Mouse (Mus musculus) urinary bladder, postnatal 10 days (tissue): ENCODE results near the gene Tcf12.

ENCODE experiments used
- DNase-seq: peaks from one replicate; pipeline ENCODE4 v3.0.0; 2022; ENCODE audit warnings: low spot score

The Tcf12 gene

DNA sequence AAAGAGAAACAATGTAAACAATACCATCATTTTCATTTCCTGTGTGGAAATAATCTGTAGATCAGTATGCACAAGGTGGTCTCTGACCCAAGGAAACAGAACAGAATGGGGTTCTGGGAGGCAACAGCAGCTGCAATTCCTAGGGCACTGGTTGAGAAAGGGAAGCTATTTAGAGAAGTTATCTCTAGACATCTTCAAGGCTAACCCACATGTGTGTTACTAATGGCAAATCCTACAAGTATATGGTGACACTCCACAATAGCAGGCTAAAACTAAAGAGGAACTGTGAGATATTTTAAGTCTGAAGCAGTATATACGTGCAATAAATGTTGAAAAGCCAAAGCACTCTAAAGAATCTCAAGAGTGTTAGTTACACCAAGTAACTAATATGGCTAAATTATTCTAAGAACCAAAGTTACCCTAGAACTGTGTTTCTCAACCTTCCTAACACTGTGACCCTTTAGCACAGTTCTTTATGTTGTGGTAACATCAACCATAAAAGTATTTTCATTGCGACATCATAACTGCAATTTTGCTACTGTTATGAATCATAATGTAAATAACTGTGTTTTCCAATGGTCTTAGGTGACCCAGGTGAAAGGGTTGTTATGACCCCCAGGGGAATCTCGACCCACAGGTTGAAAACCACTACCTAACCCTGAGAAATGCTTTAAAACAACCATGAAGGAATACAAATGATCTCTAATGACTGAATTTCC, 22.6 kb downstream of the Tcf12 start:
- no peak for DNase-seq

DNA sequence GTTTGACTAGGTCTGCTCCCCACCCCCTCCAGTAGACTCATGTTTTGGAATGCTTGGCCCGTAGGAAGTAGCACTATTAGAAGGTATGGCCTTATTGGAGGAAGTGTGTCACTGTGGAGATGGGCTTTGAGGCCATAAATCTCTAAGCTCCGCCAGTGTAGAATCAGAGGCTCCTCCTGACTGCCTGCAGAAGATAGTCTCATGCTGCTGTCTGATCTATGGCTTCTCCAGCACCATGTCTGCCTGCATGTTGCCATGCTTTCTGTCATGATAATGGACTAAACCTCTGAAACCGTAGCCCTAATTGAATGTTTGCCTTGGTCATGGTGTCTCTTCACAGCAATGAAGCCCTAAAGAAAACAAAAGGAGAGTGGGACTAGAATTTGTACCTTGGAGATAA, 26.7 kb downstream of the Tcf12 start:
- DNase-seq = no peak

DNA sequence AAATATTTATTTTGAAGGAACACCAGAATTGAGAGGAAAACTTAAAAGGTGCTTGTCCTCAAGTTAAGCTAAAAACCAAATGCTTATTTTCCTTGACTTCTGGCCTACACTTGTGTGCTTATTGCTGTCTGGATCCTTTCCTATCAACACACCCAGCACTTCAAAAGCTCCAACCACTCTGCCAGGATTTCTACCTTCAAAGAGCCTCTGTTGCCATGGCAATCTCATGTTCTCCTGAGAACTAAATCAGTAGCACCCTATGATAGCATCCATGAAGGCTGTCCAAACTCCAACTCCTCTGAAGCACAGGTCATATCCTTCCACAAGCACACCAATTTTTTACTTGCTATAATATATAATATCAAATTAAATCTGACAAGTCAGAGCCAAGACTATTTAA, 27.5 kb downstream of the Tcf12 start:
- DNase-seq = no peak

DNA sequence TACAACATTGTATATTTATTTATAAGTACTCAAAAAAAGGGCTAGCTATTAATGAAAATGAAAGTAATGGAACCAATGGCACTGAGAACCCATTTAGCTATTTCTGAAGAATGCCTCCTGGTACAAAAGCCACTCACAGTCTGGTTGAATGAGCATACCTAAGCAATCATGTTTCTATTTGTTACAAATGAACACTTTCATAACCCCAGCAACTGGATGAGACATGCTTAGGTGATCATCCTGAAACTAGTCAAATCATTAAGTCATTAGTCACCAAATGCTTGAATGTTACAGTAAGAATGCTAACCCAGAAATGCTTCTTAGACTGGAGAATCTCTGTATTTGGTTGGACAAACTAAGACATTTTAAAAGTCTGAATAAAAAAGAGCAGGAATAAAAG, 35.5 kb downstream of the Tcf12 start:
- no peak for DNase-seq

DNA sequence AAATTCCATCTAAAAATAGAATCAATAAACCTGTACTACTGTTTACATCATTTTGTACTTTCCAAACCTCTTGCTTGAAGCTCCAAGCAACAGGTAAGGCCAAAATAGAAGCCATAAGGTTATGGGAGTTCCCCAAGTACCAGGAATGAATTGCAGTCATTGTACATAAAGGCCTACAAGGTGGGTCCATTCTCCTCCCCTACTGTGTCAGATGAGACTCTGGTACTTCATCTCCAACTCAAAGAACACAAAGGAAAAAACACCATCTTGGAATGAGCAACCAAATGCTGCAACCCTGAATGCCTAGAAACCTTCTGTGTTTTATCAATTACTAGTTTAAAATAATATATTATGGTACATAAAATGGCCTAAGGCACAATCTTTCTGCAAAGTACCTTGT, 45.5 kb downstream of the Tcf12 start:
- no peak for DNase-seq

DNA sequence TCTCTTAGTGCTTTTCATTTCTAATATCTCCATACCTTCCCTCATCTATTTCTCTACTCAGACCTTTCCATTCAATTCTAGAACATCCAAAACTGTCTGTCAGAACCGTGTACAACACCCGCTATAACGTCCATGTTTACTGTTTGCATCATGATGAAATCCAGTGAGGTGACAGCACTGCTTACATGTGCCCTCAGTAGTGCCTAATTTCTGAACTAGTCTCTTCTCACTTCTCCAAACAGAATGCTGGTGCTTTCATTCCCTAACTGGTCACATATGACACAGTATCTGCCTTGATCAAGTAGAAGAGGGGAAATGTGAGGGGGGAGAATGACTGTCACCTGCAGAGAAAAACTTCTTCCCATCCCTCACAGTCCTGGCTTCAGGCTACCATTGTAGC, 58.5 kb downstream of the Tcf12 start:
- DNase-seq = no peak

DNA sequence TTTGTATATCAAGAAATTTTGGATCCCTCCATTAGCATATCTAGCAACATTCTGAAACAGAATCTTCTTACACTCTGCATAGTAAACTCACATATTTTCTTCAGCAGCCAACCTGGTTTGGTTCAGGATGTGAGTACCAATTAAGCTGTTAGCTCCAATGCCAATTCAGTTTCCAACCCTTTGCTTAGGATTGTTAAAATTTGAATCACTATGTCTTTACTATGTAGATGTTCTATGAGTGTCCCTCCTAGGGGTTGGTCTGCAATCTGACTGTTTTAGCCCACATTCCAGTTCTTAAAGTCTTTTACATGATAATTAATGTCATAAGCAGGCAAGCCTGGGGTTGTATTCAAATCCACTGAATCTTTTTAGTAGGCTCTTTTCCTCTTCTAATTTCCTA, 71.5 kb downstream of the Tcf12 start:
- DNase-seq = no peak

DNA sequence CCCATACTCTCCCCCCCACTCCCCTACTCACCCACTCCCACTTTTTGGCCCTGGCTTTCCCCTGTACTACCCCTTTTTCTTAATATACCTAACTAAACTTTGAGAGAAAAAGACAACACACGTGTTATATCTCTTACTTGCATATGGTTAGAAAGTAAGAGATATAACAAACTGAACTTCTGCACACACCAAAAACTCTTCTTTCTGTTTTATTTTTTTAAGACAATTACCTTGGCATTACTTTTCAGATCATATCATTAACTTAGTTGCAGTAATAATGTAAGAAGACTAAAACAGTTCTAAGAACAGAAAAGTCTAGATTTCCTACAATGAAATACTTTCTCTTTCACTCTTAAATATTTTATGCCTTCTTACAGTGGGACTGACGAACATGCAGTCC, 72.3 kb downstream of the Tcf12 start:
- no peak for DNase-seq

DNA sequence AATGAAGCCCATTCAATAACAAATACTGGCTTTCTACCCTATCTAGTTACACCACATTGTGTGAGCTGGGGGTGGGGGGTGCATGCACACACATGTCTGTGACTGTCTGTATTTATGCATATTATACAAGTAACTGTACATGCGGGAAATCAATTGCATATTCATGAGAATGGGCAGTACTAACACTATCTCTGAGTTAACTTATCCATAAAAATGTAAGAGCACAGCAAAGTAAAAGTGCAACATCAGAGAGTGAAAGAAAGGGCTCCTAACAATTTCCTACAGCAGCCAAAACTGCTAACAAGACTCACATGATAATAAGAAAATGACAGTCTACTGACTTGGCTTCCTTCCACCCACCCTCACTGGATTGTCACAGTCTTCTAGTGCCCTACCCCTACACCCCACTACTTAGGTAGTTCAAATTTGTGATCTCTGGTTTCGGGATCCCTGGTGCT, 74.6 kb downstream of the Tcf12 start:
- no peak for DNase-seq

DNA sequence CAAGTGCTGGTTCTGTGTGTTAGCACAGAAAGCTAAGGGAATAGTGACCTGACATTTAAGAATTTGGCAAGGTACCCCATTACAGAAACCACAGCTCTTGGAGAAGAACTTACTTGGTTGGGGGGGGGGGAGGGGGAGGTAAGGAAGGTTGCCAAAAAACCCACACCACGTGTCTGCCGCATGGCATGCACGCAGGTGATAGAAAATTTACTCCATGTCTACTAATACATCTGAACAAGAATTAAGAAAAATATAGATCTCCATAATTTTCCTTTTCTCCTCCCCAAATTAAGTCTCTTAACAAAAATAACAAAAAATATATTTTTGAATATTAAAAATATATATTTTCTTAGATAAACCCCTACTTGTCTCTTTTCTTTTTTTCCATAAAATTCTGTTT, 75.4 kb downstream of the Tcf12 start:
- DNase-seq = no peak

DNA sequence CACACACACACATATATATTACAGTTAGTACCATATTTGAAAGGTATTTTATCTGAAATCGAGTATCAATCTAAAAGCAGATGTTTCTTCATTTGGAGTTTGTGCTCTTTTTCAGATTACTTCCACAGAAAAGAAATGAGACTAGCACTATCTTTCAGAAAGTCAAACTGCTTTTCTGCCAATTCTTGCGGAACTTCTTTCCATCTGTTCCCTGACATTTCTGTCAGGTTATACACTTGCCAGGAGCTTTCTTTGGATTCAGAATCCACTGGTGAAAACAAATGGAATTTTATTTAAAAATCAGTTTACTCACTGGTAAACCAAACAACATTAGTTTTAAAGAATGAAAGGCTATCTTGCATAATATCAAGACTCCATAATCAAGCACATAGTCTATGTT, 78.4 kb downstream of the Tcf12 start:
- no peak for DNase-seq

DNA sequence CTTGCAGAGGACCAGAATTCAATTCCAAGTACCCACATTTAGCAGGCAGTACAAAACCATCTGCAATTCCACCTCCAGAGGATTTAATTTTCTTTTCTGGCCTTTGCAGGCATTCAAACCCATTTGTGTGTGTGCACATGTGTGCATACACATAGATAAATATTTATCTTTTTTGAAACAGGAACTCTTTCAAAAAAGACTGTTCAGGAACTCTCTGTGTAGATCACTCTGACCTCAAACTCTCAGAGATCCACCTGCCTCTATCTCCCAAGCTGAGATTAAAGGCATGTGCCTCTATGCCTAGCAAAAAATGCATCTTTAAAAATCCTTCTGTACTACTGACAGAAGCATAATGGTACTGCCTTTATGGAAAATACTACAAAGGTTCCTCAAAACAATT, 81.4 kb downstream of the Tcf12 start:
- no peak for DNase-seq

DNA sequence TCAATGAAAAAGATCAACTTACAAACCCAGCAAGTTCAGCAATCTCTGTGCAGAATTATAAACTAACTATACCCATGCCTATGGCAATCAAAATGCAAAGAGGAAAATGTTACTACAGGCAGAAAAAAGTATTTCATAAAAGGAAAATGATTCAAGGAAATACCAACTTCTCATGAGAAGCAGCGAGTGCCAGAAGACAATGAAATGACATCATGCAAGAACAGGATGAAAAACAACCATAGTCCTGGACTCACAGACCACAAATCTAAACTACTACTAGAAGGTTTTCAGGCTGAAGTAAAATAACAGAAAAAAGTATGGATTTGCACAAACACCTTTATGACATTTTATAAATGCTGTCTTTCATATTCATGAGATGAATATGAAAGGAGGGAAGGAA, 82.1 kb downstream of the Tcf12 start:
- DNase-seq = no peak

DNA sequence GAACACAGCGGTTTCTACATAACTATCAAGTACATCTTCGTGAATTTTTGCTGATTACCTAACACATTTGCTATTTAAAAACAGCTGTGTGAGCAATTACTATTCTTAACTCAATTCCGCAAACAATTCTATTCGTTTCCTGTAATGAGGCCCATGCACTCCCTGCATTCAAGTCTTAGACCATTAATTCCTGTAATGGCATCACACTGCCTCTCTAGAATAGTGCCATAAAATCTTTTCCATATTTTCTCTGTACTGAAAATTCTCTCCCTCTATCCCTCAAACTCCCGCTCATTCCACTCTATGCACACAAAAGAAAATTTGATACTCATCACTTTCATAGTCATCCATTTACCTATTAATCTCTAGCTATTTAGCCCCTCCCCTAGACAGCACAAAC, 88.4 kb downstream of the Tcf12 start:
- no peak for DNase-seq

DNA sequence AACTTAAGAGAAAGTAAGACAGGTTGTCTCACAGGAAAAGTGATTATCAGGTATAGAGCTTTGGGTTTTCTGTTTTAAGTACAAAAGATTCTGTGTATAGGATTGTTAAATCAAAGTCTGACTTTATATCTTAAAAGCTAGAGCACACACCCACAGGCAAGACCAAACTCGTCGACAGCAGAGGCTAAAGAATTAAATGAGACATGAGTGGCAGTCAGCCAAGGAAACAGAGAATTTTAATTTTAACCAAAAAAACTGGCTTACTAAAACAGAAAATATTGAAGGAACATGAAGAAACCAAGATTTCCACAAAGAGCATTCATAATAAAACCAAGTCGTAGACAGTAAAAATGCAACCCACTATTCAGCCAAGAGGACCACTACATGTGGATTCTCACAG, 90.2 kb downstream of the Tcf12 start:
- DNase-seq = no peak

DNA sequence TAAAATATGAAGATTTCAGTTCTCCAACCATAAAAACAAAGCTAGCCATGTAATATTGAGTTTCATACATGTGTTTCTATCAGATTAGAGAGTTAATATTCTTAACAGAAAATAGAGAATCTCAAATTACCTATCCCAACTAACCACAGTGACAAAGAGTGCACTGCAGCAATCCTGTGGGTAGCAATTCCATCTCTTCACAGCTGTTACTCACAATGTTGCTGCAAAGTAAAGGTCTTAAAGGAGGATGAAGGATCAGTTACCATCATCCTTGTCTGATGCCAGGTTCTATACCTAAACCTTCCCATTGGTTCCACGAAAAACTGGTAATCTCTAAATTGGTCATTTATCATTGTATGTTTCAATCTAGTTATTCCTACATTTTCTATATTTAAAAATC, 95.7 kb downstream of the Tcf12 start:
- no peak for DNase-seq

DNA sequence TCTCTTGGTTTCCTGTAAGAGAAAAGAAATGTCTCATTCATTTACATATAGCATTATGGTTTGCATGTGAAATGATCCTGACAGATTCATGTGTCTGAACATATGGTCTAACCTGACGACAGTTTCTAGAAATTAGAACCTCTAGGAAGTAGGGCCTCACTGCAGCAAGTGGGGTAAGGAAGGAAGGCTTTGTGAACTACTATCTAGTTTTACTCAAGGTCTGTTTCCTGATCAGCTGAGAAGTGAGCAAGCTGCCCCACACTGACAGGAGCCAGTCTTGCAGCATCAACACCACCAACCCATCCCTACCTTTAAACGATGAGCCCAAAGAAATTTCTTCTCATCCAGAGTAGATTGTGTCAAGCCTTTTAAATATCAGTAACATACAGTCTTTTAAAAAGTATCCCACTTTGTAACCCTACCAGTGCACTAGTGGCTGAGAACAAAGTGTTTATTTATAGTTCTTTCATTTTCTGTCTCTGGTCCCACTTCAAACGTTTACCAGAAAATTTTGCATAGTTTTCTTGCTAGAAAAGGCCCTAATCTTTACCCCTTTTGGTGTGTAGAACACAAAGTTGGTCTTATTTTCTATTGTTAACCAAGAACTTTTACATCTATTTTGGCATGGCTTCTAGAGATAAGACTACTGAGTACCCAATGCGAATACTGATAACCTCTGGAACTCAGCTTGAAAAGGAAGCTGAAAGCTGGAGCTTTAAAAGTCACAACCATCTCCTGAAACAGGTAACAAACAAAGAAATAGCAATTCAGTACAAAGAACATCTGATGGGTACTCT, 96.9 kb downstream of the Tcf12 start:
- no peak for DNase-seq

DNA sequence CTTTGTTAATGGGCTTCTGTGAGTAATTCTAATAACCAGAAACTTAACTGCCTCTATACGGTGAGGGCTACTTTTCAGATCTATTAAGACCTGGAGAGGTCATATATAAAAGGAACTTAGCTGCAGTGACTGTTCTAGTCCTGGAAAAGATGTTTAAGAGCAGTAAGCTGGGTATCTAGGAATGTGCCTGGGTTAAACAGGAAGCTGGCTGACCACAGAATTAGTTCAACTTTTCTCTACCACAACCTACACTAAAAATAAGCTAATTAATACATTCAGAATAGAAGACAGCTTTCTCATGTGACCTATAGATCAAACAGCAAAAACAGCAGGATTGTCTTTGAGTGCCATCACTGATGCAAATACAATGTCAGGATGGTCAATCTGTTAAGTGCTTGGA, 98.1 kb downstream of the Tcf12 start:
- no peak for DNase-seq

DNA sequence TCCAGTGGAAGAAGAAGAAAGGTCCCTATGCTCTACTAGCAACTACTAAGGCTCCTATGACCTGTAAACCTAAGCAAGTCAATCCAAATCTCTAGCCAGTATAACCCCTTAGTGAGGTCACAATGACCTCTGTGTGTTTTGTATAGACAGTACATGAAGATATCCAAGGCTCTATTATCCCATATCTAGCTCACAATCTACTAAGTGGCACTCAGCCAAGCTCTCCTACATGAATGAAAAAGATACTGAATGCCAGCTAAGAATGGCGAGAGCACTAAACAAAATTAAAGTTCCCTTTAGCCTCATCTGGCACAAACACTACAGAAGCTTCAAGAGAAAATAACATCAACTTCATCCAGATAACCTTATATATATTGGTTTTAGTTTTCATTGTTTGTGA, 103.0 kb downstream of the Tcf12 start:
- no peak for DNase-seq

DNA sequence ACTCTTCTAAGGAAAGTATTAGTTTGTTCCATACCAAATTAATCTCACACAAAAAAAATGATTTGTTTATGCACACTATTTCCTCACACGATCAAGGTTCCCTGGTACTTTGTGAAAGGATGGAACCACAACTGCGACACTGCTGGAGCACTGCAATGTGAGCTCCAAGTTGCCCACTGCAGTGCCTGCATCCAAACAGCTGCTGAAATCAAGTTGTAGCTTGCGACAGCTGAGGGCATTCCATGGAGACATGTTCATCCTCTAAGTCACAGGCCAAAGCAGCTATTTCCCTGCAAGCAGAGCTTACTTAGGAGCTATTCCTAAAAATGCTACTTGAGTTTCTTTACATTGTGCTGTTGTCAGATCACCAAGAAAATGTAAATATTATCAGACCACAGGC, 120.5 kb downstream of the Tcf12 start:
- no peak for DNase-seq

DNA sequence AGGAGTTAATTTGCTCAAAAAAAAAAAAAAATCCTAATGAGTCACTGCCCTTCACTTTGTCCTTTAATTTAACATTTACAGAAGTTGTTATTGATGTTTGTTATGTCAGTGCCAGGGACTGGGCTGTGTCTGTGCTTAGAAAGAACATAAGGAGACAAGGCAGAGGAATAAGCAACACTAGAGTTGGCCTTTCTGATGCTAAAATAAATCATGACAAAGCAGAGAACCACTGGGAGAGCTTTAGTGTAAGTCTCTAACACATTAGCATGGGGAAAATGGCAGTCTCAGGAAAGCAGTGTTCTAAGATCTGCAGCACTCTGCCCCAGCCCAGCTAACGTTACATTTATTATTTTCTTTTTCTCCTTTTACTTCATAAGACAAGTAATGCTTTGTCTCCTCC, 121.3 kb downstream of the Tcf12 start:
- DNase-seq = no peak

DNA sequence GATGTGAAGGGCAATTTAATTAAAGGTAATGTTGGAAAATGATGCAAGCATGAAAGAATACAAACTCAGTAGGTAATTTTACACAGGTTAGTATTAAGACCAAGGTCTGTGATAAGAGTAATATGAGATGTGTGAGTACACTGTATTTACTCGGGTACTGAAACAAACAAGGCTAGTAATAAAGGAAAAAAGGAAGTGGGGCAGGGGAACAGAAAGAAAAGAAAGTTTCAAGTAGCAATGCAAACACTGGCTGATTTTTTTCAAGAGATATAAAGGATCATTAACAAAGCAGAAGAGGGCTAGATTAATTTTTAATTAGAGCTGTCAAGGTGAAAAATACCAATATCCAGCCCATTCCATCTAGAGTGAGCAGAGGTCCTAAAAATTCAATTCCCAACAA, 122.0 kb downstream of the Tcf12 start:
- DNase-seq = no peak

DNA sequence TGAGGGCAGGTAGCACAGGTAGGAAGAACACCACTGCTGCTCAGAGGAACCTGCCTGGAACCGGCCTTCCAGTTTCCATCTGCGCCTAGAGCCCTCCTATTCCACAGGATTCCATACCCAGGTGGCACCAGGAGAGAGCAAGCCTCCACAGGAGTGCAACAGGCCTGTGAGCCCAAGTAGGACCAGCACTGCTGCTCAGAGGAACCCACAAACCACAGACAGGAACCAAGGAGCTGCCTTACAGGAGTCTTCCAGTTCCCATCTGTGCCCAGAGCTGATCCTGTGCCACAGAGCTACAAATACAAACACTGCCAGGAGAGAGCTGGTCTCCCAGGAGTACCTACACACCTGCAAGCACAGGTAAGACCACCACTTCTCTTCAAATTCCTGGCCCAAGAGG, 125.0 kb downstream of the Tcf12 start:
- DNase-seq = no peak

DNA sequence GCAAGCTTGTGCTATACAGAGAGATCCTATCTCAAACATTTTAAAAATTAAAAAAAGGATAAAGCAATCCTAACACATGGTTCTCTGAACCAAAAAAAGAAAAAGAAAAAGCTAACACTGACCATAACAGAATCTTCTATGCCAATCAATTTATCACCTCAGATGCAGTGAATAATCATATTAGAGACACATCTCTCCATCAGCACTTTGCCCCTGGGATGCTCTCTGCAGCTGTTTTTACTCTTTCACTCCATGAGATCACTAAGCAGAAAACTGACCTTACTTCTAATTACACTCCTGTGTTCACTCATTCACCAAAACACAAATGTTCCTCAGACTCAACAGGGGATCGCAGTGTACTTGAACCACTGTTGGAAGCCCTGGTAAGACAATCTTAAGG, 128.8 kb downstream of the Tcf12 start:
- DNase-seq = no peak
